Mouse (Mus musculus): Measurements from ENCODE around the gene Spsb1.
A peak's percentile ranks its signal among the peaks of the same experiment; 100 is the strongest.

Spsb1 gene

DNA sequence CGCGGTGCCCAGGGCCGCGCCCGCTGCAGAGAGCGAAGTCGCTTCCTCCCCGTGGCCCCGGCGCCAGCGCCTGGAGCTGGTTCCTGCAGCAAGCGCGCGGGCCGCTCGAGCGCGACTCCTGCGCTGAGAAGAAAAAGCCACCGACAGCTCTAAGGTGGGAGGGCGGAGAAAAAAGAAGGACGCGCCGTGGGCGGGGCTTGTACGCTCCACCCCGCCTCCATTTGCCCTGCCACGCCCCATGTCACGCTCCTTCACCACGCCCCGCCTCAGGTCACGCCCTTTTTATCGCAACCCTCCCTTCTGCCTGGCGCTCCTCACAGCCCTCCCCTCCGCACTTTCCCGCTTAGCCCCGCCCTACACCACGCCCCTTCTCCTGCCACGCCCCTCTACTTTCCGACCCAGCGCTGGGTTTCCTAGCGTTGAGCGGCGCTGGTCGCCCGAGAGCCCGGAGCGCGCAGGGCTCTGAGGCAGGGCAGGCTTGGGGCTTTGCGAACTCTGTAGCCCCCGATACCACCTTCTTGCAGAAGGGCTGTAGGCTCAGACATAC lies at the start of gene Spsb1:
Spsb1 (minus strand) TSS at position 151 of the 547 bp plus-strand sequence.
- DNase-seq (ENCODE audit: low read depth): peak; percentile 92

DNA sequence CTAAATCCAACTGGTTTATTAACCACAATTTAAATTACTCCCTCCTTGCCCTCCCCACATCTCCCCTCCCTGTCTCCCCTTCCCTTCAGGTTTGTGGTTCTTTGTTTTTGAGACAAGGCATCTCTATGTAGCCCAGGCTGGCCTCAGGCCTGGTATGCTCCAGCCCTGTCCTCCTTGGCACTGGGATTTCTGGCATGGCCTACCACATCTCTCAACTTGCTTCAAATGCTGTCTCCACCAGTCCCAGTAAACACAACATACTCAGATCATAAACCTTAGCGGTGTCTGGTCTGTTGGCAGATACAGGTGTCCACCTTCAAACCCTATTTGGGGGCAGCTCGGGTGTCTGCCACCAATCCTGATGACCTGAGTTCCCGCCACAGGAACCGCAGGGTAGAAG lies 48.8 kb upstream of the Spsb1 start:
- DNase-seq (ENCODE audit: low read depth): no peak

DNA sequence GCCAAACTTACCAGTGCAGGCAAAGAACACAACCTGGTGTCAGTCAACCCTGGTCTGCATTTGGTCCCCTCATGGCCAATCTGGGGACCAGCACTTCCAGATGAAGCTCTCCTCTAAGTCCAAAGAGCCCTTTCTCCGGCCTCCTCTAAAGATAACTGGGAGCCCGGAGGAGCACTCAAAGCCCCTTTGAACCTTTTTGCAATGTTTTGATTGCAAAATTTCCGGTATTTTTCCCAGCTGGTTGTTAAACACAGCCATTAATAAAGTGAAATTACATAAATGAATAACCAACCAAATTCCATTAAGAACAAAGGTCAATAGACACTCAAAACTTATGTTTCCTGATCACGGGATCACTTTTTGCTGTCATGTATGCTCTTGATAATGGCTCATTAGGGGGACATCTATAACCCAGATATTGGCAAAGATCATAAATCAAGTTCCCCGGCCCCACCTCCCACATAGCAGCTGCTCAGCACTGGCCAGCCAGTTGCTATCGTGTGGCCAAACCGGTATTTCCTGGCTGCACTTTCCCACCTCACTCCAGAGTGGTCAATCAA lies 48.3 kb upstream of the Spsb1 start:
- DNase-seq (ENCODE audit: low read depth): no peak

DNA sequence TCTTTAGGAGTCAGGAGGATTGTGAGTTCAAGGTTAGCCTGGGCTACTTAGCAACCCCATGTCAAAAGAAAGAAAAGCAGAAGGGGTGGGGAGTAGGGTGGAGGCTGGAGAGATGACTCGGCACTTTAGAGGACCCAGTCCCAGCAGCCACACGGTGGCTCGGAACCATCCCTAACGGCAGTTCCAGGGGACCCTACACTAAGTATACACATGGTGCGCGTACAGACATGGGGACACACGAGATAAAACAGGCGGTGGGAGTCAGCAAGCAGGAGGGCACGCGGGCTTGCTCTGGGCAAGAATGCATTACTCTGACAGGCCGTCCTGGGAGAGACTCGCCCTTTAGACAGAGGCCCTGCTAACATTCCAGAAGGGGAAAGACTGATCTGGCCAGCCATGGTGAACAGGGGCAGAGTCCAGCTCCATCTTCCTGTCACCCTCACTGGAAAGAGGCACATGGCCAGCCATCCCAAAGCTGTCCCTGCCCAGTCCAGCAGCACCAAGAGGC lies 47.2 kb upstream of the Spsb1 start:
- no peak for DNase-seq (ENCODE audit: low read depth)

DNA sequence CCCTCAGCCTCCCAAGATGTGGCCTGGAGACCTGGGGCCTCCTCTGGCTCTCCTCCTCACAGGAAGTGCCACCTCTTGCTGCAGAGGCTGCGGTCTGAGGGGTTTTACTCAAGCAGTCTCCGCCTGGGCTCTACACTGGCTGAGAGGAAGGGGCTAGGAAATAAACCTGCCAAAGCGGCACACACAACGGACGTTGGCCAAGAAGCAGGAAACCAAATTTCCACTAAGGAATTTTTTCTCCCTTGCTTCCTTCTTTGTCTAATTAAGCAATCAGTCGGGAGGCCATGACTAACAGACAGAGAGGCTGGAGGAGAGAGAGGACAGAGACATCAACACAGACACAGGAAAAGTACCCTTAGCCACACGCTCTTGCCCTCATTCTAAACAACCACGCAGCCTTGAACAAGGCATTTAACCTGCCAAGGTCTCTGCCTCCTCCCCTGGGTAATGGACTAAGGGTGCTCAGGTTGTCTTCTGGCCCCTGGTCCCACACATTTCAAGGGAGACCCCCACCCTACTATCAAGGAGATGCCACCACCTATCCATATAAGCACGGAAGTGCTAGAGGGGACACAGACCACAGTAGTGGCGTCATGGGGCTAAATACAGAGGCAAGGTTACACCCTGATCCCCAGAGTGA lies 46.5 kb upstream of the Spsb1 start:
- DNase-seq (ENCODE audit: low read depth): no peak

DNA sequence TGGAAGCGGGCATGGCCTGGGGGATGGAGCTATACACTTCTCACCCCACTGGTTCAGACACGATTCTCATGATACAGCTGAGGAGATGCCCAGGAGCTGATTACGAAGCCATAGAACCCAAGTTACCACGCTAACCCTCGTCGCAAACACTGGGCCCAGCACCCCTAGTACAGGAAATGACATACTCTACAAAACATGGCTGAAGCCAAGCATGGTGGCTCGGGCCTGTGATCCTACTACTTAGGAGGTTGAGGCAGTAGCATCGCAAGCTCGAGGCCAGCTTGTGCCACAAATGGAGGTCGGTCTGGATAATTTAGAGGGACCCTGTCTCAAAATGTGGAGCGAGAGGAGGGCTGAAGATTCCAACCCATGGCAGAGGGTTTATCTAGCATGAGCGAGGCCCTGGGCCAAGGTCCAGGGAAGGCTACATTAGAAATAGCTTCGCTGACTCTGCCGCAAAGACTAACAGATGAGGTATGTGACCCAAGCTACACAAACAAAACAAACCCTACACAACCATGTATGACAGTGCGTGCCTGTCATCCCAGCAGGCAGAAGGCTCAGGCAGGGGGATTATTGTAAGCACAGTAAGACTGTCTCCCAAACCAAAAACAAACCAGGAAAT lies 45.2 kb upstream of the Spsb1 start:
- DNase-seq (ENCODE audit: low read depth): no peak

DNA sequence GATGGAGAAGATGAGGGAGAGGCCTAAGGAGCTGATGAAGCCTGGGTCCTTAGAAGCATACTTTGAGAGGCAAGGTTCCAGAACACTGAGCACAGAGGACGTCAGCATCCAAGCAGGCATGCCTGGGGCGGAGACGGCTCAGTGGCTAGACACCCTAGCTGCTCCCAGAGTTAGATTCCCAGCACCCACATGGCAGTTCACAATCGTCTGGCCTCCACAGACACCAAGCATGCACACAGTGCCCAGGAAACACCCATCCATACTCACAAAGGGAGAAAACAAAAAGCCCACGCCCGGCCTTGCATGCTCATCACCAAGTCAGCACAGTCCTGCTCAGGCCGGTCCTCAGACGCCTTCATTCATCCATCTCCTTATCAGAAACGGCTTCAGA lies 44.7 kb upstream of the Spsb1 start:
- no peak for DNase-seq (ENCODE audit: low read depth)

DNA sequence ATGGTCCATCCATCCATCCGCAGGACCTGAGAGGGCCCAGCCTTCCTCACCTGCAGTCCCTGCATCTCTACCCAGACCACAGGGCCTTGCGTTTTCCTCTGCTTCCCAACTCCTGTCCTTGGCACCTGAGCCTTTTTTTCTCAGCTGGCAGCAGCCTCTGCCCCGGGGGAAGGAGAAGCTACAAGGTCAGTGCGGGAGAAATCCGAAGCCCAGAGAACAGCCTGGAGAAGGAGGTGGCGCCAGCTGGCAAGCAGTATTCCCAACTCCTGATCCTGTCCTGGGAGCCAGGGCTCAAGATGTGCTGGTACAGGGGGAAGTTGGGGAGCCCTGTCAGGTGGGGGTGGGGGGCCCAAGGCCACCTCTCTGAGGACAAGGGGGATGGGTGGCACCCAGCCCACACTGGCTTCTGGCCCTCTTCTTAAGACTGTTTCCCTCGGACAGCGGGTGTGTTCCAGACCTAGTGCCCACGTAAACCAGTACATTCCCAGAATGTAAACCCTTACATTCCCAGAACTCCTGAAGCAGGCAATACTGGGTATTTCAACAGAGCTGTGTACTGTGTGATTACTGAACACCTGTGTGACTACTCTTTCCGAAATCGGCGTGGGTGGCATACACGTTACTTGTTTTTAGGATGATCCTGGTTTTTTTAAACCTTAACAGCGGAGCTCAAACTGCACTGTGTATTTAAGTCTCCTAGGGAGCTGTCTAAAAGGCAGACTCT lies 44.1 kb upstream of the Spsb1 start:
- DNase-seq (ENCODE audit: low read depth): no peak

DNA sequence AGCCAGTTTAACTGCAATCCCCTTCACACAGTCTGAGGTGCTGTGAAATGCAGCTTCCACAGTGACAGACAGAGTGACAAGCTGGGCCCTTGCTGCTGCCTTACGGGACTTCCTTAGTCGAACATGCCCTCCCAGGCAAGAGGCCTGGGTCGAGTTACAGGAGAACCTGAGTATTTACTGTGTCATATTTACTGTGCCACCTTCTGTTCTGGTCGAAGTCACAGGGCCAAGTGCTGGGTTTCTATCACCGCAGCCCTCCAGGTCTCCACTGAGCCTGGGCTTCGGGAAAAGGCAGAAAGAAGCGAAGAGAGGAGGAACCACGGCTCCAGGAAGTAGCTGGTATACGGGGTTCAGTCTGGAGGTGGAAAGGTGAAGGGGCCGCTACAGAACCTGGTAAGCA lies 43.2 kb upstream of the Spsb1 start:
- no peak for DNase-seq (ENCODE audit: low read depth)

DNA sequence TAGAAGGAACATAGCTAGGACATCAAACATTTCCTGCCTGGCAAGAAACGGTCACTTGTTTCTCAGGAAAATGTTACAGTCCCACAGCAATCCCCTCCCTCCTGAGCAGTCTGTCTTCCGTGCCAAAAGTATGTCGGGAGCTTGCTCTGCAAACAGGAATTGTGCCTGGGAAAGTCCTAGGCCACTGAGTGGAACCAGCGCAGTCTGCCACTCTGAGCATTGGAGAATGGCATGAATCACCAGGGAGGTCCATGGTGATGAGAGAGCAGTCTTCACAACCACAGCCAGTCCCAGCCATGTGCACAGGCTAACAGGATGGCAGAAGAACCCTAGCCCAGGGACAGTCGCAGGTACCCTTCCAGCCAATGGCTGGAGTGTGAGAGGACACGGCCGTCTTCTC lies 41.6 kb upstream of the Spsb1 start:
- DNase-seq (ENCODE audit: low read depth): peak; percentile 87

DNA sequence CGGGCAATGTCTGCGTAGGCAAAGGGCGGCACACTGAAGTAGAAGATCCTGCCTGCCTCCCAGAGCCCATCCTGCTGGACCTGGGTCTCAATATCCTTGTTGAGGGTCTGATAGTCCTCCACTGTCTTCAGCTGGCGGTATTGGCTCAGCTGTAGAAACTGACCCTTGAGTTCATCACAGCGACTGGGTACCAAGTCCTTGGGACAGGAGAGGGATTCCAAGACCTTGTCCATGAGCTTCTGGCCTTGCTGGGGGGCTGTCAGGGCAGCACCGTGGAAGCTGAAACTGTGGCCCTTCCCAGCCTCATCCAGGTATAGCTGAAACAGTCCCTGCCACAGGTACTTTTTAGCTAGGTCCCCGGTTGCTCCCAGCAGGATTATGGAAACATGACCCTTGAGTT lies 41.1 kb upstream of the Spsb1 start:
- DNase-seq (ENCODE audit: low read depth): no peak

DNA sequence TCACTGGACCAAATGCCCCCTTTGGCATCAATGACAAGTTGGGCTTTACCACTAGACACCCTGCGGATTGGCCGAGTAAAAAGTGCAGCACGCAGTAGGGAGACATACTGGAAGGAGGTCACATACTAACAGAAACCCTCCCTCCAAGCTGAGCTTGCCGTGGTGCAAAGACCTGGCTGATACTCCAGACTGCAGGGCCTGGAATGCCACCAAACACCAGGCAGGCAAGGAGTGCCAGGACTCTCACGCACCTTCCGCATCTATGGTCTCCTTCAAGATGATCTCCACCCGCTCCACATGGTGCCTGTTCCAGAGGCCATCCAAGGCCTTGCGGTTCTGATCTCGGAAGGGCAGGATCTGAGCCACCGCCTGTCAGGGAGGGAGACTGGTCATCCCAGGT lies 39.4 kb upstream of the Spsb1 start:
- DNase-seq (ENCODE audit: low read depth): no peak

DNA sequence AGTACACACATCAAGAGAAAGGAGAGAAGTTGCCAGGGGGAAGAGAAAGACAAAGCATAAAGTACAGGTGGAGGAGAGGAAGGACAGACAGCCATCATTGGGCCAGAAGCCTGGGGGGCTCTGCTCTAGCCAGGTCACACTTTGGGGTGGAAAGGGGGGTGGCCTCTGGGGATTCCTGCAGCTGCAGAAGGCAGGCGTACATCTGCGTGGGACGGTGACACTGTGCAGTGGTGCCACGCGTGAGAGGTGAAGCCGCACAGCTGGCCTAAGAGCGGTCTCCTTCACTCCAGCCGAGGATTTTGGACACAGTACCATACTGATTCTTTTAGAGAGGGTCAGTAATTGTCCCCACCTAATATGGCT lies 37.8 kb upstream of the Spsb1 start:
- DNase-seq (ENCODE audit: low read depth): no peak

DNA sequence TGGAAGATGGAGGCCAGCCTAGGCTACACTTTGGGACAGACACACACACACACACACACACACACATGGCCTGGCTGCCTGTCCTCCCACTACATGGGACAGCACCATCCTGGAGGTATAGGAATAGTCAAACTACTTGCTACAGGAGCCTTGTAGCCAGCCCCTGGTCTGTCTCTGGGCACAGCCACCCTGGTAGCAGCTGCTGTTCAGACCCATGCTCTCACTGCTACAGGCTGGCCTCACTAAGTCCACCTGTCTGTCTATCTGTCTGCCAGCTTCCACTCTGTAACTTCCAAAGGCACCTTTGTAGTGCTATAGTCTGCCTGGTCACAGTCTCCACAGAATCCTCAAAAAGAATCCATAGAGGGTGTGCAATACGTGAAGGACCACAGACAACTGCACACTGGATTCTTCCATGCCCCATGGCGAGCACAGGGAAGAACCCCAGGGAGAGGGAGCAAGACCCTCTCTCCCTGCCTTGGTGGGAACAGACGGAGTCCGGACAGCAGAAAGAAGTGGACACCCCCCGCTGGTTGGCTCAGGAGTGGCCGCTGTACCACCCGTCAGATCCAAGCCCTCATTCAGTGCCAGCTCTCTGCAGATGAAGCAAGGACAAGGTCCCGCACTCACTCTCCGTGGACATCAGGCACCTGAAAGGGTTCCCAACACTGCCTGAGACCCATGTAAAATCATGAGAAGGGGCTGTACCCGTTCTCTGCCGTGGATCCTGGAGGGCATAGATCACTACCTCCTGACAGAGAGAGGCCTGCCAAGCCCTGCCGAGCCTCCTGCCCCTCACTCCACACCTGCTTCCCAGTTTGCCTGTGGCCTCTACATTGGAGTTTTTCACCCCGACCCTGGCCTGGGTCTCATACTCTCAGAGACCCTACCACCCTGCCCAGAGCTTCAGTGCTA lies 37.2 kb upstream of the Spsb1 start:
- no peak for DNase-seq (ENCODE audit: low read depth)

DNA sequence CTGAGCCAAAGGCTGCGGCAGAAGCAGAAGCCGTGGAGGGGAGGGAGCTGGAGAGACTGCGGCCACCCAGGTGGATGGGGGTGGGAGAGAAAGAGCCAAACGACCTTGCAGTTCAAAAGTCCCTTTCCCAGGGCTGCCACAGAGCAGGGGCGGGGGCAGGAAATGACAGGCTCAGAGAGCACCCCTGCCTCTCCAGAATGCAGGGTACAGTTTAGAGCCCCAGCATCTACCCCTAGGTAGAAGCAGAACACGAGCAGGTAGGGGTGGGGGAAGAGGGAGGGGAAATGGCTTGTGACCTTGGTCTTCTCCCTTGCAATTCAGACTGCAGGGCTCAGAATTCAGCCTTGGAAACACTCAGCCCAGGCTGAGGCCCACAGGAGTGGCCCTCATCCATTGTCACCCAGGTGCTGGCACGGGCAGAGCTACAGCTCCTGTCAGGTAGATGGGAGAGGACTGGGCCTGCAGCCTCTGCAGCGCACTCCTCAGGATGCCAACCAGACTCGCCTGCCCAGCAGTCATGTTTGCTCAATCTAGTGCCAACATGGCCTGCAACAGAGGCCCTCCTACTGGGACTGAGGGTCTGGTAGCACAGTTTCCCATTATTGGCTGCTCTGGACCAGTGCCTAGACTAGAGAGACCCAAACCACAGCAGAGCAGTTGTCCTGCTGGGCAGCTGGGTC lies 36.3 kb upstream of the Spsb1 start:
- no peak for DNase-seq (ENCODE audit: low read depth)

DNA sequence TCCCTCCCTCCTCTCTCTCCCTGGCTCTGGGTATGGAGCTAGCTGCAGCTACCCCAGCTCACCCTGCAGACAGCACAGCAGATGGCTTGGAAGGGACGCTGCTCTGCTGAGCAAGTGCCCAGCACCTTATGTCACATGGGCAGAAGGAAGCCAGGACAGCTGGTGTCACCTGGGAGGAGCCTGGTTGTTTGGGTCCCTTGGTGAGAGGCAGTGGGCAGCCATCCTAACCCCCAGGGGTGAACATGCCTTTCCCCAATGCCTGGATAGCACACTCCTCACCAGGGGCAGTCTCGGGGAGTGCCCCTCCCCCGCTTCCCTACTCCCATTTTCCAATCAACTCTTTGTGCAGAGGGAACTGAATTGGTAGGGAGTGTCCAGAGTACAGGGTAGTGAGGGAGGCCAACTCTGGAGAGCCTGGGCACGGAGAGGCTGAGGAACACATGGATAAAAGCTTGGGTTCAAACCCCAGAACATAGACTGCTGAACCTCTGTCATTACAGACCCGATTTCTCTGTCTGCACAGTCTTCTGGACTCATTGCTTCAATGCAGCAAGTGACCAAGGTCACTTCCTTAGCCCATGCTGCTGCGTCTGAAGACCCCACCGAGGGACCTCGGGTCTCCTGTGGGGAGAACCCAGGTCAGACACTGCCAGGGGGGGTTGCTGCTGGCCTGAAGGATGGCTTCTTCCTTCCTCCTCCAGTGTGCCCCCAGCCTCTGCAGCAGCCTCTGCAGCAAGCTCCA lies 35.5 kb upstream of the Spsb1 start:
- no peak for DNase-seq (ENCODE audit: low read depth)

DNA sequence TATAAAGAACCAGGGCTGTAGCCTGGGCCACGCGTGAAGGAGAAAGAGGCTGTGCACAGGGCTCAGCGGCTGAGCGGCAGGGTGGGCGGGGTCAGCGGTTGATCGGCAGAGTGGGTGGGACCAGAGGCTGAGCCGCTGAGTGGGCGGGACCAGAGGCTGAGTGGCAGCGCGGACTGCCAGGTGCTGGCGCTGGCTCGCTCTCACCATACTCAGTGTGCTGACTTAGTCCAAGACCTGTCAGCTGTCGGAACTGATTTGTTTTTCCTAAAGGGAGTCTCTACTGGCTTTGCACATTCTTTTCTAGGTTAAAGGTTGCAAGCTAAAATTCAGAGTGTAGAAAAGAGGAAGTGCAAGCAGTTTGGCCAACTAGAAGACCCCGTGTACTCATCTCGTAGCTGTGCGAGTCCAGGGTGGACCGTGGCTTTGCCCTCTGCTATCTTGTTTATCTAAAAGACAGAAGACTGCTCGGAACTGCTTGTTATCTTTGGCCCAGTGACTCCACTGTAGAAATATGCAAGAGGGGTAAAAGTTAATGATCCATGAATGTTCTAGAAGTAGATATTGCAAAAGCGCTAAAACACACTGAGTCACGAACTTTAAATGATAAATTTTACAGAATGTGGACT lies 34.2 kb upstream of the Spsb1 start:
- DNase-seq (ENCODE audit: low read depth): peak; percentile 88

DNA sequence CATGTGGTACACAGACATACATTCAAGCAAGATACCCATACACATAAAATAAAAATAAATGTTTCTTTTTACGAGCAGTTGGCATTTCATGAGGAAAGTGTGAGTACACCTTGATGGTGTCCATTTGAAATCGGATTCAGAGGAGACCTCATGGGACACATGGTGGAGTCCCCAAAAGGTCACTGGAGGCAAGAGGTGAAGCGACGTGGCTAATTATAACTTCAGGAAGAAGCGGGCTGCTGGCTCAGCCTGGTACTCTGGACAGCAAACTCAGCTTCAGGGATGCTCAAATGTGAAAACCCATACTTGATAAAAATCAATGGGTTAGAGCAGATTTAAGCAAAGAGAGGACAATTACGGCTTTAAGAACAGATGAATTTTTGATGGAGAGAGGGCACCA lies 33.5 kb upstream of the Spsb1 start:
- no peak for DNase-seq (ENCODE audit: low read depth)

DNA sequence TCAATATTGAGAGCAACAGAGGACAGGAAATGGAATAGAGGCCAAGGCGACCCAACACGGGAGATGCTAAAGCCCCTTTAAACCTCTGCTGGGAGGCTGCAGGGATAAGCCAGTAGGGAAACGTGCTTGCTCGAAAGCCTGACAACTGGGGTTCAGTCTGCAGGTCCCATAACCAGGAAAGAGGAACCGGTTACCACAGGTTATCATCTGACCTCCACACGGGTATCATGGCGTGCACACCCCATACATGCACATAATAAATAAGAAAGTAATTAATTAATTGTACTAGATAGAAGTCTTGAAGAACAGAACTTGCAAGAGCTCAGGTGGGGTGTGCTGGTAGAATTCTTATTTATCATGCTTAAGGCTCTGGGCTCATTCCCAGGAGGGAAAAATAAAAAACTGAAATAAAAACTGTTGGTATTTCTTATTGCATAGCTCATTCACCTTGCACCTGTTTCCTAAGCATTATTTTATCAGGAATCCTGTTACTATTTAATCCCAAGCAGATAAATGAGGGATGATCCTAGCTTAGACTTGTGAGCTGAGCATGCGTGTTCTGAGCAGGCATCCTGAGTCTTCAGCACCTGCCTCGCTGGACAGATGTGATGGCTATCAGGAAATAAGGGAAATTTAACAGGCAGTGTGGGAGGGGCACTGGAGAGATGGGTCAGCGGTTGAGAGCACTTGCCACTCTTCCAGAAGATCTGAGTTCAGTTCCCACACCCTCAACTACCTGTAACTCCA lies 32.0 kb upstream of the Spsb1 start:
- DNase-seq (ENCODE audit: low read depth): no peak

Measured in fibroblast of lung, adult 2 months (primary cell).